Mouse (Mus musculus) neural tube, embryonic 12.5 days (tissue): ENCODE results near the gene Dus2. TPM values are rescaled to one million over a fixed set of nuclear protein-coding genes. Genes with fewer than 3 reads are reported as not detected.
"Not testable (repeated sequence)": the region's sequence is repeated elsewhere in the genome, so short reads cannot be mapped to it uniquely, and the experiment has no call there.

Experiments used
- ATAC-seq: fragments of 200-750 bp; cut with Nextera tagmentation; 2 replicates; pipeline ENCODE4 v1.8.0; 2017; ENCODE audit warnings: low read depth, mild to moderate bottlenecking, moderate TSS enrichment, moderate library complexity; ENCODE audit not compliant: low FRiP score
- H3K27ac ChIP-seq: fragments of 300-500 bp; sonication (generic); 2 replicates; pipeline ENCODE4 v1.5.1; 2016
- H3K27me3 ChIP-seq: fragments of 300-500 bp; sonication (generic); replicated peaks from 2 replicates; pipeline ENCODE4 v1.6.1; 2016; ENCODE audit warnings: mild to moderate bottlenecking
- H3K36me3 ChIP-seq: fragments of 300-500 bp; sonication (generic); 2 replicates; pipeline ENCODE4 v1.6.1; 2016; ENCODE audit warnings: mild to moderate bottlenecking
- H3K4me1 ChIP-seq: fragments of 300-500 bp; sonication (generic); 2 replicates; pipeline ENCODE4 v1.6.1; 2016
- H3K4me2 ChIP-seq: fragments of 300-500 bp; sonication (generic); replicated peaks from 2 replicates; pipeline ENCODE4 v1.6.1; 2016; ENCODE audit warnings: mild to moderate bottlenecking
- H3K4me3 ChIP-seq: fragments of 300-500 bp; sonication (generic); 2 replicates; pipeline ENCODE4 v1.5.1; 2016
- H3K9ac ChIP-seq: fragments of 300-500 bp; sonication (generic); 2 replicates; pipeline ENCODE4 v1.6.1; 2016; ENCODE audit warnings: mild to moderate bottlenecking
- H3K9me3 ChIP-seq: fragments of 300-500 bp; sonication (generic); 2 replicates; pipeline ENCODE4 v1.6.1; 2016; ENCODE audit warnings: mild to moderate bottlenecking
- WGBS: fragments of 180-500 bp; shearing (Covaris S2); methylation state at CpG from one replicate; pipeline ENCODE4 v1.1.7; 2016; 5-methylcytosine and 5-hydroxymethylcytosine counted together
- polyA plus RNA-seq: library from polyadenylated mRNA; unstranded; fragments of >200 nt; fragmentation: Nextera tagmentation; extraction: Ambion mirVana; gene quantifications from 2 replicates; pipeline ENCODE4 v1.2.1, GENCODE M21; 2016

Dus2 gene
- polyA plus RNA-seq, 1 experiment from 2014 or later, result 17.9 TPM

DNA sequence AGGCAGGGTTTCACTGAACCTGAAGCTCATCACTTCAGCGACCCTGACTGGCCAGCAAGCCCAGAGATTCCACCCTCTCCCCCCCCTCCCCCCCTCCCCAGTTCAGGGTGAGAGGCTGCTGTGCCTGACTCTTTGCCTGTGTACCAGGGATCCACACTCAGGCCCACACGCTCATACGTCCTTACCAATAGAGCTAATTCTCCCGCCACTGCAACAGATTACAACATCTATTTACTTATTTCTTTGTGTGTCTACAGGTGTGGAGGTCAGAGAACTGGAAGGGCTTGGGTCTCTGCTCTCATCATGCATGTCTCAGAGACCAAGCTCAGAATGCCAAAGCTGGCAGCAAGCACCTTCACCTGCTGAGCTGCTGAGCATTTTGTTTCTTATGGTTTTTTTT lies 2.1 kb downstream of the Dus2 start:
- 69% methylated on average over 4 of the region's 4 CpGs for WGBS

DNA sequence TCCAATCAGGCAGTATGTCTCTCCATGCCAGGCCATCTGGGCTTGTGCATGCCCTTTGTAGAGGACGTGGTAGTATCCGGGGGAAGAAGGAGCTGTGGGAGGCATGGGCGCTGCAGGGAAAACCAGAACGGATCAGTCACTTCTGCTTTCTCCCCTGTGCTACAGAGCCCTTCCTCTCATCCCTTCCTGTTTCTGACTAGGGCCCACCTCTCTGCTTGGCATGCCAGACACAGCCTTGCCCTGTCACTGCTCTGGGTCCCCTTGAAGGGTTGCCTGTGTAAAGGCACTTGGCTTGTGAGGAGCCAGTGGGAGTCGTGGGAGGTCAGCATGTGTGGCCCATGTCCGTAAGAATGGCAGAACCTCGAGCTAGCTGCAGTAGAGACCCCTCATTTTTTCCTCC lies 5.2 kb downstream of the Dus2 start:
- Histone ChIP-seq H3K4me2 (no peak overlapping the region), H3K9me3 (no peaks in the 10 kb centered on the region), H3K27ac (no peak overlapping the region), H3K4me1 (no peaks in the 10 kb centered on the region), H3K9ac (no peak overlapping the region), H3K27me3 (no peaks in the 10 kb centered on the region), H3K4me3 (no peak overlapping the region), H3K36me3 (no peaks in the 10 kb centered on the region)
- WGBS, result 76% methylated on average over 7 of the region's 7 CpGs
- no peak for ATAC-seq

More for the DNA sequence above, 2.1 kb downstream of the Dus2 start:
- Histone ChIP-seq H3K27ac (no peak overlapping the region), H3K27me3 (no peaks in the 10 kb centered on the region), H3K9ac (no peak overlapping the region), H3K4me3 (no peak overlapping the region), H3K36me3 (no peaks in the 10 kb centered on the region), H3K9me3 (no peaks in the 10 kb centered on the region), H3K4me2 (no peak overlapping the region), H3K4me1 (no peaks in the 10 kb centered on the region)
- no peak for ATAC-seq

DNA sequence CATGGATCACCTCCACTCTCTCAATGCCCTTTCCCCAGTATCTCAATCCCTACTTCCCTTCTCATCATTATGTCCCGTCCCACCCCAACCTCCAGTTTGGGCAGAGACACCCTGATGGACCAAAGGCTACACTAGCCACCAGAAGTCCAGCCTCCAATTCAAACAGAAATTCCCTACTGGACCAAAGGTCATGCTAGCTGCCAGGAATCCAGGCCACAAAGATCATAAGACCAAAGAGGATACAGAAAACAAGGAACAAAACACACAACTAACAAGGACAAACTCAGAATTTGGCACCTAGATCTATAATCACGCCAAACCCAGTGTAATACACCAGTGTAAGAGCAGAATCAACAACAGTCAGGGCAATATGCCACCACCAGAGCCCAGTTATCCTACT lies 7.8 kb downstream of the Dus2 start:
- Histone ChIP-seq H3K36me3 (no peaks in the 10 kb centered on the region), H3K27ac (no peak overlapping the region), H3K27me3 (no peaks in the 10 kb centered on the region), H3K4me2 (no peak overlapping the region), H3K4me3 (no peak overlapping the region), H3K4me1 (no peaks in the 10 kb centered on the region), H3K9me3 (no peaks in the 10 kb centered on the region), H3K9ac (no peak overlapping the region)
- ATAC-seq, result no peak
- 88% methylated on average over 2 of the region's 2 CpGs for WGBS

DNA sequence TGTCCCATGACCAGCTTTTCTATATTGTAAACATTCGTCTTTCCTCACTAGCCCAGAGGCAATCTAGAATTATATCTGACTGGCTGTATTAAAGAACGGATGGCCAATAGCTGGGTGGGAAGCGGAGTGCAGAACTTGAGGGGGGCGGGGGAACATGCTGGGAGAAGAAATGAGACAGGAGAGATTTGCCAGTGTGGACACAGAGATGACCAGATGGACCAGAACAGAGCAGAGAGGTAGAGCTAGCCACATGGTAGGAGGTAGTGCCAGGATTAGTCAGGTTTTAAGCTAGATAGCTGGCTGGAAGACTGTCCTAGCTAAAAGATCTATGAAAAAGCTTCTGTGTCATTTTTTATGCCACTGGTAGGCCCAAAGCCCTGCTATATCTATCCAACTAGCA lies 10.8 kb downstream of the Dus2 start:
- no peak overlapping the region for H3K4me2 ChIP-seq
- H3K27ac ChIP-seq, result no peak overlapping the region
- H3K9me3 ChIP-seq, result no peaks in the 10 kb centered on the region
- 89% methylated on average over 4 of the region's 4 CpGs for WGBS
- no peak for ATAC-seq
- H3K9ac ChIP-seq, result no peak overlapping the region
- H3K4me1 ChIP-seq, result no peaks in the 10 kb centered on the region
- no peaks in the 10 kb centered on the region for H3K36me3 ChIP-seq
- no peaks in the 10 kb centered on the region for H3K27me3 ChIP-seq
- no peak overlapping the region for H3K4me3 ChIP-seq

DNA sequence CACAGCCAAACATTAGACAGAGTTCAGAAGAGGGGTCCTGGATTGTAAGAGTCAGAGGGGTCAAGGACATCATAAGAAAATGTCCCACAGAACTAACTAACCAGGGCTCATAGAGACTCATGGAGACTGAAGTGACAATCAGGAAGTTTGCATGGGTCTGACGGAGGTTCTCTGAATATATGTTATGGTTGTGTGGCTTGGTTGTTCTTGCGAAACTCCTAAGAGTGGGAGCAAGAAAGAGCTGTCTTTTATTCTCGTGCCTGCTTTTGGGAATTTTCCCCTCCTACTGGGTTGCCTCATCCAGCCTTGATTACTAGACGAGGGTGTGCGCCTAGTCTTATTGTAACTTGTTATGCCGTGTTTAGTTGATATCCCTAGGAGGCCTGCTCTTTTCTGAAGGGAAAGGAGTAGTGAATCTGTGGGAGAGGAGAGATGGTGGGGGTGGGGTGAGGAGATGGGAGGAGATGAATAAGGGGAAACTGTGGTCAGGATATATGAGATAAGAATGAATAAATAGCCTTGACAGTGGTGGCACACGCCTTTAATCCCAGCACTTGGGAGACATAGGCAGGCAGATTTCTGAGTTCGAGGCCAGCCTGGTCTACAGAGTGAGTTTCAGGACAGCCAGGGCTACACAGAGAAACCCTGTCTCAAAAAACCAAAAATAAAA lies 13.5 kb downstream of the Dus2 start:
- Histone ChIP-seq H3K9ac (no peak overlapping the region), H3K4me1 (no peaks in the 10 kb centered on the region), H3K4me2 (no peak overlapping the region), H3K36me3 (peaks cover 3% of the 10 kb centered on the region; the same call in 1 of the 2 replicates), H3K27ac (no peak overlapping the region), H3K9me3 (no peaks in the 10 kb centered on the region), H3K4me3 (no peak overlapping the region), H3K27me3 (no peaks in the 10 kb centered on the region)
- ATAC-seq, result no peak
- WGBS, result 84% methylated on average over 8 of the region's 8 CpGs

DNA sequence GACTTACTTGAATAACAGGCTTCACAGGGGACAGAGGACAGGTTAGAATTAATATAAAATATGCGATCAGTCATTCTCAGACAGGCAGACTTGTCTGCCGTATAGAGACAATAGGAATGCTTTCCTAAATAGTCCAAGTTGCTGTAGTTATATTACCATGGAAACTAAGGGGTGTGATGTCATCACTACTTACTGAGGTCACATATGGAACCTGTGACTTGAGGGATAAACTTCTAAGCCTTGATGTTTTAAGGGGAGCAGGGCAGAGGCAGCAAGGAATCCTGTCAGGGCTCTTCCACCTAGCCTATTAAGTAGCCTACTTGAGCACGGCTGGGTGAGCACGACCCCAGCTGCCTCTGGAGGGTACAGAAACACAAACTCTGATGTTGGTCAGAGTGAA lies 14.7 kb downstream of the Dus2 start, which contains the start of gene Dpep2nb:
TSS of gene Dpep2nb (minus strand) at position 101 of the 400 bp plus-strand sequence.
- no peaks in the 10 kb centered on the region for H3K9me3 ChIP-seq
- H3K27ac ChIP-seq, result no peak within 1 kb of the TSS
- WGBS, result 80% methylated on average over 4 of the region's 4 CpGs
- H3K27me3 ChIP-seq, result no peaks in the 10 kb centered on the region
- H3K4me1 ChIP-seq, result peaks cover 11% of the 10 kb centered on the region
- peaks cover 3% of the 10 kb centered on the region; the same call in 1 of the 2 replicates for H3K36me3 ChIP-seq
- H3K4me3 ChIP-seq, result no peak within 1 kb of the TSS
- ATAC-seq, result no peak
- no peak within 1 kb of the TSS for H3K4me2 ChIP-seq
- H3K9ac ChIP-seq, result no peak within 1 kb of the TSS

DNA sequence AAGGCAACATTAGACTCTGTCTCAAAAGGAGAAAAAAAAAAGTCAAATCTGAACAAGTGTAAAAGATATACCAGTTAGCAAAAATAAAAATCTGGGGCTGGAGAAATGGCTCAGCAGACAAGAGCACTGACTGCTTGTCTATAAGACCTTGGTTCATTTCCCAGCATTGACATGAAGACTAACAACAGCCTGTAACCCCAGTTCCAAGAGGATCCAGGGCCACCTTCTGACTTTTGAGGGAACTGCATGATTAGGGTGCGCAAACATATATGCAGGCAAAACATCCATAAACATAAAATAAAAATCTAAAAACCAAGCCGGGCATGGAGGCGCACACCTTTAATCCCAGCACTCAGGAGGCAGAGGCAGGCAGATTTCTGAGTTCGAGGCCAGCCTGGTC lies 15.3 kb downstream of the Dus2 start:
- Histone ChIP-seq H3K4me3 (no peak overlapping the region), H3K4me2 (no peak overlapping the region), H3K9me3 (no peaks in the 10 kb centered on the region), H3K27ac (no peak overlapping the region), H3K36me3 (peaks cover 3% of the 10 kb centered on the region; the same call in 1 of the 2 replicates), H3K27me3 (no peaks in the 10 kb centered on the region), H3K9ac (no peak overlapping the region), H3K4me1 (peaks cover 11% of the 10 kb centered on the region)
- ATAC-seq, result no peak
- WGBS, result 86% methylated on average over 4 of the region's 4 CpGs

DNA sequence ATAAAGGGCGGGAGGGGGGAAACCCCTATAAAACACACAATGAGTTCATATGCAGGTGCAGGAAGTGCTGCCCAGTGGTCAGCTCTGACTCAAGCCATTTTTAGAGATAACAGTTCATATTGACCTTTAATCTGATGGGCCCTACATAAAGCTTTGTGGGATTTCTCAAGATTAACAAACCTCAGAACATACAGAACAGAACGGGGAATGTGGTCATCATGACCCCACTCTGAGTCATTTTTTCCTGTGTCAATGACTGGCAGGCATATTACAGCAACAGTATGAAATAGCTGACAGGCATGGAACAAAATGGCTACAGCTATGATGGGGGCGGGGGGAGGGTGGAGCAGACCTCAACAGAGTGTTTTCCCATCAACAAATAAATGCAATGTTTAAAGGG lies 16.0 kb downstream of the Dus2 start:
- H3K4me2 ChIP-seq, result no peak overlapping the region
- WGBS, result 77% methylated on average over 3 of the region's 3 CpGs
- H3K9ac ChIP-seq, result no peak overlapping the region
- no peak for ATAC-seq
- peaks cover 3% of the 10 kb centered on the region; the same call in 1 of the 2 replicates for H3K36me3 ChIP-seq
- H3K27me3 ChIP-seq, result no peaks in the 10 kb centered on the region
- no peak overlapping the region for H3K4me3 ChIP-seq
- peaks cover 16% of the 10 kb centered on the region for H3K4me1 ChIP-seq
- H3K27ac ChIP-seq, result no peak overlapping the region
- no peaks in the 10 kb centered on the region for H3K9me3 ChIP-seq

DNA sequence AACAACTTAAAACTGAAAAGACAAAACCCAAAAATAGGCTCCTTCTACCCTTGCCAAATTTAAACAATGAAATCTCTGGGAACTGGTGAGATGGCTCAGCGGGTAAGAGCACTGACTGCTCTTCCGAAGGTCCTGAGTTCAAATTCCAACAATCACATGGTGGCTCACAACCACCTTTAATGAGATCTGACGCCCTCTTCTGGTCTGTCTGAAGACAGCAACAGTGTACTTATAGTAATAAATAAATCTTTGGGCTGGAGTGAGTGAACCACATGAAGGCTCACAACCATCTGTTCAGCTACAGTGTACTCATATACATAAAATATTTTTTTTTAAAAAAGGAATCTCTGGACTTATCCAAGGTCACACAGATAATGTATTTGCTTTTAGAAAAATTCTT lies 16.8 kb downstream of the Dus2 start:
- not testable (repeated sequence) for ATAC-seq, H3K36me3 ChIP-seq, H3K27ac ChIP-seq, H3K4me2 ChIP-seq, H3K9me3 ChIP-seq, H3K27me3 ChIP-seq, H3K4me3 ChIP-seq, H3K9ac ChIP-seq
- H3K4me1 ChIP-seq, result peaks cover 16% of the 10 kb centered on the region
- WGBS, result 66% methylated on average over 3 of the region's 3 CpGs

DNA sequence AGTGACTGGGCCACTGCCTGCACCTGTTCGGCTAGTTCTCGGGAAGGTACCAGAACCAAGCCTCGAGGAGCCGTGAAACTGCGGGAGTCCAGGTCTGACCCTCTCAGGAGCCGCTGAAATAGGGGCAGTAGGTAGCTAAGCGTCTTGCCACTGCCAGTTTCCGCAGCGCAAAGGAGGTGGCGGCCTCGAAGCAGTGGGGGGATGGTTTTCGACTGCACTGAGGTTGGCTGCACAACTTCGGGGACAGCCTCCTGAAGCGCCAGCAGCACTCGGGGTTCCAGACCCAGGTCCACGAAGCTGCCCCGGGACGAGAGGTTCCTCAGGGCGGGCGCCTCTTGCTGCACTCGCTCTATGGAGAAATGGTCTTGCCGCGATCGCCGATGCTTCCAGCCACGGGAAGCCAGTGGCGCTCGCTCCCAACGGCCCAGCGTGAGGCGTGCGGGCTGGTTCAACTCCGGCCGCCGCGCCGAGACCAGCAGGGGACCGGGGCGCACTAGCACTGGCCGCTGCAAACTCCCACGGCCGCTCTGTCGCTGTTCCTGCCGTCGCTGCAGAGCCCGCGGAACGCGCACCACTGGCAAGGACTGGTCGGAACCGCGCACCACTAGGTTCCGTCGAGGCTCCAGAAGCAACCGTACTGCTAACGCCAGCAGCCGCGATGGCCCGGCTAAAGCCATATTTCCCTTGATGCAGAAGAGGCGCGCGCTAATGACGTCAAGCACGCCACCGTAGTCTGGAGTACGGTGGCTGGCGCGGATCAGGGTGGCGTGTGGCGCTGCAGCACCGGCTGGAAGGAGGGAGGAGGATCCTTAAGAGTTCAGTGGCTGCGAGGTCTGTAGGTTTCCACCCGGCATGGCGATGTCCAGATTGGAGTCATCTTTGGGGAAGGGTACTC lies 19.9 kb downstream of the Dus2 start:
- peak; percentile 94 for ATAC-seq
- peak overlapping the region; percentile 99 for H3K4me2 ChIP-seq
- 1% methylated on average over 74 of the region's 74 CpGs for WGBS
- peaks cover 16% of the 10 kb centered on the region for H3K4me1 ChIP-seq
- H3K36me3 ChIP-seq, result peaks cover 7% of the 10 kb centered on the region
- no peaks in the 10 kb centered on the region for H3K27me3 ChIP-seq
- peak overlapping the region; percentile 83 for H3K4me3 ChIP-seq
- H3K9me3 ChIP-seq, result no peaks in the 10 kb centered on the region
- H3K9ac ChIP-seq, result peak overlapping the region; percentile 85
- H3K27ac ChIP-seq, result 0 out of 2 replicates have a peak overlapping the region, but pooled peaks have one; percentile 21

DNA sequence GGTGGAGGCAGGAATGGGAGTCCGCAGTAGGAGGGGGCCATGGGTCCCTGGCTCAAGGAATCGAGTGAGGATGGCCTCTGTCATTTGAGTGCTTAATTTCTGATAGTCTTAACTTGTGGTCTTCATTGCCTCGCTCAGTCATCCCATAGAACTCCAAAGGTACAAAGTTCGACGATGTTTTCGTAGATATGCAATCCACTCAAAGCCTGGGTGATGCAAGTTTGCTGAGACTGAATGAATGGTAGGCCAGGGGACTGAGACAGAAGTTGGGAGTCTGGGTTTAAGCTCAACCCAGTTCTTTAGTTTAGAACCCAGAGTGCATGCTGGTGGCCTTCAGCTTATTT lies 20.5 kb downstream of the Dus2 start, which contains the start of gene Ddx28:
TSS of gene Ddx28 (minus strand) at position 240 of the 344 bp plus-strand sequence.
- Histone ChIP-seq H3K4me1 (peaks cover 16% of the 10 kb centered on the region), H3K9me3 (no peaks in the 10 kb centered on the region), H3K4me3 (peak within 1 kb of the TSS; percentile 83), H3K4me2 (peak within 1 kb of the TSS; percentile 99), H3K27me3 (no peaks in the 10 kb centered on the region), H3K36me3 (peaks cover 12% of the 10 kb centered on the region), H3K27ac (0 out of 2 replicates have a peak within 1 kb of the TSS, but pooled peaks have one; percentile 21), H3K9ac (peak within 1 kb of the TSS; percentile 85)
- 2% methylated on average over 6 of the region's 6 CpGs for WGBS
- peak; percentile 36; the same call in 1 of the 2 replicates for ATAC-seq

DNA sequence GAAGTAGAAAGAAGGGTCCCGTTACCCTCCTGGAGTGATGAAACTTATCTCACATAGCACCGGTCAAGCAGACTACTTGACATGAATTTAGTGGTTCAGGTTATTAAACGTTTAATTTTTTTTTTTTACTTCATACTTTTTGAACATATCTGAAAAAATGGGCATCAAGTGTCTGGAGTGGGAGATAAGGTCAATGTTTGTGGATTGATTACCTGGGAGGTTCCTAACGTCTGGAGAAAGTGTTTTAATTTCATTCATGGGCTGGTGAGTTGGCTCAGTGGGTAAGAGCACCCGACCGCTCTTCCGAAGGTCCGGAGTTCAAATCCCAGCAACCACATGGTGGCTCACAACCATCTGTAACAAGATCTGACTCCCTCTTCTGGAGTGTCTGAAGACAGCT lies 21.1 kb downstream of the Dus2 start:
- not testable (repeated sequence) for H3K9me3 ChIP-seq, H3K27ac ChIP-seq, H3K27me3 ChIP-seq, ATAC-seq, H3K9ac ChIP-seq
- H3K4me3 ChIP-seq, result peak overlapping the region; percentile 83; the same call in 1 of the 2 replicates
- peaks cover 12% of the 10 kb centered on the region for H3K36me3 ChIP-seq
- WGBS, result 87% methylated on average over 8 of the region's 8 CpGs
- peaks cover 16% of the 10 kb centered on the region for H3K4me1 ChIP-seq
- peak overlapping the region; percentile 99 for H3K4me2 ChIP-seq
